Mouse (Mus musculus) liver, adult 2 months (tissue): ENCODE measurements around the gene Sh2d1b1. TPM values are rescaled to one million over a fixed set of nuclear protein-coding genes. Genes with fewer than 3 reads are reported as not detected.

Experiments
- DNase-seq: peaks from one replicate; pipeline ENCODE4 v3.0.0-alpha.2; 2011; ENCODE audit warnings: low read depth, low spot score; ENCODE audit errors: extremely low read depth
- H3K27ac ChIP-seq: fragments of 200-500 bp; replicated peaks from 2 replicates; pipeline ENCODE4 v1.5.1; 2012; ENCODE audit warnings: low read depth, mild to moderate bottlenecking, control low read depth, inconsistent platforms, low read length; ENCODE audit not compliant: insufficient read depth
- H3K27me3 ChIP-seq: fragments of 200-500 bp; 2 replicates; pipeline ENCODE4 v1.6.1; 2012; ENCODE audit warnings: mild to moderate bottlenecking, moderate library complexity, low read length, inconsistent platforms; ENCODE audit not compliant: control insufficient read depth, insufficient read depth
- H3K36me3 ChIP-seq: fragments of 200-500 bp; 2 replicates; pipeline ENCODE4 v1.6.1; 2012; ENCODE audit warnings: low read length, inconsistent platforms; ENCODE audit not compliant: control insufficient read depth, insufficient read depth
- H3K4me1 ChIP-seq: fragments of 200-500 bp; 2 replicates; pipeline ENCODE4 v1.6.1; 2011; ENCODE audit warnings: low read length; ENCODE audit not compliant: control insufficient read depth, insufficient read depth
- H3K4me3 ChIP-seq: fragments of 200-500 bp; 2 replicates; pipeline ENCODE4 v1.5.1; 2011; ENCODE audit warnings: low read depth, mild to moderate bottlenecking, control low read depth, low read length, moderate library complexity; ENCODE audit not compliant: insufficient read depth
- H3K79me2 ChIP-seq: fragments of 200-500 bp; 2 replicates; pipeline ENCODE4 v1.6.1; 2012; ENCODE audit warnings: inconsistent platforms, mild to moderate bottlenecking, low read length, moderate library complexity; ENCODE audit not compliant: control insufficient read depth, insufficient read depth
- H3K9ac ChIP-seq: fragments of 200-500 bp; 2 replicates; pipeline ENCODE4 v1.6.1; 2012; ENCODE audit warnings: low read depth, mild to moderate bottlenecking, control low read depth, inconsistent platforms, low read length
- CTCF ChIP-seq: fragments of 200-500 bp; IDR thresholded peaks from 2 replicates; pipeline ENCODE4 v1.5.1; 2011; ENCODE audit warnings: low read depth, low read length, control low read depth
- POLR2A ChIP-seq: fragments of 200-500 bp; IDR thresholded peaks from 2 replicates; pipeline ENCODE4 v1.6.1; 2011; ENCODE audit warnings: low read length, control low read depth; ENCODE audit not compliant: insufficient read depth; ENCODE audit errors: extremely low read depth
- WGBS: fragments of 180-500 bp; shearing (Covaris S2); methylation state at CpG from one replicate; pipeline ENCODE4 v1.1.7; 2018; 5-methylcytosine and 5-hydroxymethylcytosine counted together
- polyA plus RNA-seq: library from polyadenylated mRNA; depleted of rRNA; stranded (reverse); fragments of >200 nt; gene quantifications from 2 replicates; pipeline ENCODE4 v1.2.3, GENCODE M21; 2012
- total RNA-seq: library from RNA; depleted of rRNA; stranded (reverse); fragments of >200 nt; gene quantifications from 2 replicates; pipeline ENCODE4 v1.2.3, GENCODE M21; 2014

The Sh2d1b1 gene
- total and polyA plus RNA-seq, 2 experiments: not detected

DNA sequence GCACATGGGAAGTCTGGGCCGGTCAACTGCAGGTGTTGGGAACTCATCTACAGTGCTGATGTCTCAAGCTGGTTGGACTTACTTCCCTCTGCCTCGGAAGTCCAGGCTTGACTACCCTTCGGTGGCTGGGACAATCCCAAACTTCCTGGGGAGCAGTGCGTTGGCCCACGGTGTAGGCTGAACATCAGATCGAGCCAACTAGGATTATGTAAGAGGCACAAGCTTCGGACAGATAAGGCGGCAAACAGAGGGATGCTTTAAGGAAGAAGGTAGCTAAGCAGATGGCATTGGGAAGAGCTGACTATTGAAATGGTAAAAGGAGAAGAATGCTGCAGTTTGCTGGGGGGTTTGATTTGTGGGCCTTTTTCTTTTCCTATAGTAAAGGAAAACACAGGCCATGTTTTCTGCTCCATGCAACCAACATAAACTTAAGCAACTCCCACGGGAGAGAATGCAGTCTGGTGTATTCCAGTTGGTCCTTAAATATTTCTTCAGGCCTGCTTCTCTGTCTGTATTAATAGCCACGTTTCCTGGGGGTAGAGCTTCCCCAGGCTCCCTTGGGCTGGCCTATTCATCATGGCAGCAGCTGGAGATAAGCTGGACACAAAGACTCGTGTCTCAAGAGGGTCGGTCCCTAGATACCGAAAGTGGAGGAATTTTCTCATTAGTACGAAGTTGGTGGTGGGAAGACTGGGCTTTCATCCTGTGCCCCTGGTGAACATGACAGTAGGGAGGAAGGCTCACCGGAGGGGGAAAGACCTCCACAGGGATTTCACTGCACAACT is 17.9 kb downstream of the Sh2d1b1 start:
- H3K79me2 ChIP-seq: no peaks in the 10 kb centered on the region
- 61% methylated on average over 15 of the region's 15 CpGs for WGBS
- H3K27me3 ChIP-seq: no peaks in the 10 kb centered on the region
- no peak overlapping the region for H3K4me3 ChIP-seq
- no peak overlapping the region for H3K9ac ChIP-seq
- no peaks in the 10 kb centered on the region for H3K4me1 ChIP-seq
- no peaks in the 10 kb centered on the region for H3K36me3 ChIP-seq
- DNase-seq: peak; percentile 43
- H3K27ac ChIP-seq: no peak overlapping the region
- TF ChIP-seq POLR2A (no peak), CTCF (no peak)

DNA sequence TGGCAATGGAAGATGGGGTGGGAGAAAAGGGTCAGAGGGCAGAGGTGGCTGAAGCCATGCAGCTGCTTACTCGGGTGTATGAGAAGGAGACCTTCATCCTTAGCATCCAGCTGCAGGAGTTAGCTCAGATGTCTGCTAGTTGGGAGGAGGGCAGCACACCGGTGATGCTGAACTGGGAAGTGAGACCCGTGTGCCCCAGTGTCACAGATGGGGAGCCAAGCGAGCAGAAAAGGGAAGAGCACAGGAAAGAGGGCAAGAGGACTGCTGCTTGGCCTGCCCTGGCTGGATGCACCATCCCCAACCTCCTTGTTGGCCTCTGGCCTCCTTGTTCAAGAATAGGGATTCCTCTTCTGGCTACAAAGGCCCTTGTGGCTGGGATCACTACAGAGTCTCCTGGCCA is 22.4 kb downstream of the Sh2d1b1 start:
- H3K79me2 ChIP-seq: no peaks in the 10 kb centered on the region

DNA sequence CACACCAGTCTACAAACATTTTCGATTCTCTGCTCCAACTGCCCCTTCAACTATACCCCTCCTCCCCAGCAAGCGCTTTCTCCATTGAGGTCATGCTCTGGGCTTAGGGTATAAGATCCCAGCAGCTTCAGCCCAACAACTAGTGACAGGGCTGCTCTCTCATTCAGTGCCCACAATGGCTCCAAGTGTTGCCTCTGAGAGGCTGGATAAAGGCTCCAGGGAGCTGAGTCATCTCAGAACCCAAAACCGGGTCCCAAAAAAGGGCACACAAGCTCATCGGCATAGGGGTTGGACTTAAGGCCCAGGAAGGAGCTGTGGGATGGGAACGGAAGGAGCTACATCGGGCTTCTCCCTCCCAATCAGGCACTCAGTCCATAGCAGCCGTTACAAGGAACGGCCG is 24.6 kb downstream of the Sh2d1b1 start:
- 99% methylated on average over 9 of the region's 9 CpGs for WGBS
- TF ChIP-seq POLR2A: no peak
- TF ChIP-seq CTCF: no peak
- no peaks in the 10 kb centered on the region for H3K36me3 ChIP-seq
- no peak overlapping the region for H3K27ac ChIP-seq
- H3K4me1 ChIP-seq: no peaks in the 10 kb centered on the region
- H3K27me3 ChIP-seq: no peaks in the 10 kb centered on the region
- no peak overlapping the region for H3K4me3 ChIP-seq
- no peak for DNase-seq
- no peak overlapping the region for H3K9ac ChIP-seq
- no peaks in the 10 kb centered on the region for H3K79me2 ChIP-seq

More for the DNA sequence above, 22.4 kb downstream of the Sh2d1b1 start:
- no peaks in the 10 kb centered on the region for H3K36me3 ChIP-seq
- H3K4me1 ChIP-seq: no peaks in the 10 kb centered on the region
- H3K9ac ChIP-seq: no peak overlapping the region
- no peak overlapping the region for H3K27ac ChIP-seq
- TF ChIP-seq POLR2A (no peak), CTCF (no peak)
- 83% methylated on average over 4 of the region's 4 CpGs for WGBS
- H3K27me3 ChIP-seq: no peaks in the 10 kb centered on the region
- H3K4me3 ChIP-seq: no peak overlapping the region
- no peak for DNase-seq

DNA sequence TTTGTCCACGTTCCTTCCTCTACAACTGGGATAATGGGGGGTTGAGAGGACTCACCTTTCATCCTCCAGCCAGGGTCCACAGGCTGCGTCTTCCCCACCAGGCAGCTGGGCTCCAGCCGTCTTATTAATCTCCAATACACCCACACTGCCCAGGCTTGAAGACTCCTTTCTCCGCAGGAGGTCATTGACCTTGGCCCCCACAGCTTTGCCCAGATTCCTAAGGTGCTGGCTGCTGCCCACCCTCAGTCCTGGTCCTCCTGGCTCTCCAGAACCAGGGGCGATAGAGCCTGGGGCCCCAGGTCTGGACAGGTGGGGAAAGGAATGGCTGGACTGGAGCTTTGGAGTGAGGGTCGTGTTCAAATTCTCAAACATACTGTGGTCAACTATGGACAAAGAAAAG is 25.3 kb downstream of the Sh2d1b1 start:
- TF ChIP-seq CTCF (no peak), POLR2A (no peak)
- Histone ChIP-seq H3K4me3 (no peak overlapping the region), H3K36me3 (no peaks in the 10 kb centered on the region), H3K9ac (no peak overlapping the region), H3K27me3 (no peaks in the 10 kb centered on the region), H3K27ac (no peak overlapping the region), H3K4me1 (no peaks in the 10 kb centered on the region), H3K79me2 (no peaks in the 10 kb centered on the region)
- 91% methylated on average over 6 of the region's 6 CpGs for WGBS
- DNase-seq: no peak

DNA sequence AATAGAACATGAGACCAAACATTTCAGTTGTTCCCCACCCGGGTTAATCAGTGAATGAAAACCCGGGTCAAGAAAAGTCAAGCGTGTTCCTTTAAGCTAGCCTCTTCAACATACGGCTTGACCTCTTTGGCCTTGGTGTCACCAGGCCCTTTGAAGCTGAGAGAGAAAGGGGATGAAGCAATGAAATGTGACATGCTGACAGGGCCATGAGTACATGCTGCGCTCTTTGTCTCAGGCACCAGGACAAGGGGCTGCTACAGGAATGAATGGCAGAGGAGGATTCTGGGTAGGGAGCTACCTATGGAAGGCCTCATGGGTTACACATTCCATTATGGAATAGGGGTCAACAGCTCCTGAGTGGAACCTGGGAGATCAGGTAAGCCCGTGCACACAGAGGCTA is 26.0 kb downstream of the Sh2d1b1 start:
- TF ChIP-seq CTCF (no peak), POLR2A (no peak)
- H3K36me3 ChIP-seq: no peaks in the 10 kb centered on the region
- no peaks in the 10 kb centered on the region for H3K79me2 ChIP-seq
- H3K9ac ChIP-seq: no peak overlapping the region
- no peak overlapping the region for H3K4me3 ChIP-seq
- H3K4me1 ChIP-seq: no peaks in the 10 kb centered on the region
- WGBS: 85% methylated on average over 6 of the region's 6 CpGs
- DNase-seq: no peak
- H3K27ac ChIP-seq: no peak overlapping the region
- no peaks in the 10 kb centered on the region for H3K27me3 ChIP-seq

DNA sequence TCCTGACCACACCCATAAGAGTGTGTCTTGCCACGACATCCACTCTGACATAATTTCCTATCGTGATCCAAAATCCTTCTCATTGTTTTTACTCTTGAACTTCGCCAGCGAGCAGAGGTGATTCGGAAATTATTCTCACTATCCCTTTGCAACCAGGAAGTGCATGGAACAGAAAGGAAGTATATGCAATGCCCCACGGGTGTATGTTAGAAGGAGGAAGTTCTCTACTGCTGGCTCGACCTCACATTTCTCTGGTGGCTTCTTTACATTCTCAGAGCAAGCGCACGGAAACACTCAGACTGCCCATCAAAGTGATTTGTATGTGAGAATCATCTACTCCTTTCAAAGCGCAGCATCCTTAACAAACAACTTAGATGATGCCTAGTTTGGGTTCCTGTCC is 27.9 kb downstream of the Sh2d1b1 start:
- TF ChIP-seq CTCF (no peak), POLR2A (no peak)
- no peaks in the 10 kb centered on the region for H3K36me3 ChIP-seq
- no peaks in the 10 kb centered on the region for H3K4me1 ChIP-seq
- no peaks in the 10 kb centered on the region for H3K27me3 ChIP-seq
- H3K9ac ChIP-seq: no peak overlapping the region
- no peaks in the 10 kb centered on the region for H3K79me2 ChIP-seq
- DNase-seq: no peak
- H3K4me3 ChIP-seq: no peak overlapping the region
- no peak overlapping the region for H3K27ac ChIP-seq
- 86% methylated on average over 10 of the region's 10 CpGs for WGBS
